Mouse (Mus musculus): ENCODE measurements around the gene Ltbp4. TPM values are rescaled to one million over a fixed set of nuclear protein-coding genes. Genes with fewer than 3 reads are reported as not detected.
A peak's percentile ranks its signal among the peaks of the same experiment; 100 is the strongest.

Gene Ltbp4
- total RNA-seq, 2 experiments from 2014 or later, result 77.8 to 94.6 TPM

- no peak for DNase-seq
Observed at GRCm38 (mm10) chr7:27300351-27300750, 37.1 kb downstream of the Ltbp4 start.

- DNase-seq, result no peak
Observed at GRCm38 (mm10) chr7:27298816-27299215, 38.7 kb downstream of the Ltbp4 start.

- DNase-seq, result no peak
Observed at GRCm38 (mm10) chr7:27298033-27298610, 39.4 kb downstream of the Ltbp4 start.

- DNase-seq, result no peak
Observed at GRCm38 (mm10) chr7:27296518-27296917, 41.0 kb downstream of the Ltbp4 start.

GRCm38 (mm10) chr7:27295956-27296355, 41.5 kb downstream of the Ltbp4 start:
- DNase-seq, result peak; percentile 54 to 56

- DNase-seq, result peak in 1 of 2 experiments; percentile 32
Observed at GRCm38 (mm10) chr7:27291795-27292466, 45.6 kb downstream of the Ltbp4 start.

- no peak for DNase-seq
Observed at GRCm38 (mm10) chr7:27290555-27290954, 46.9 kb downstream of the Ltbp4 start.

GRCm38 (mm10) chr7:27288732-27289131, 48.8 kb downstream of the Ltbp4 start:
- no peak for DNase-seq

GRCm38 (mm10) chr7:27285698-27286066, 51.8 kb downstream of the Ltbp4 start:
- DNase-seq, result peak; percentile 65 to 66

- peak; percentile 31 to 52 for DNase-seq
Observed at GRCm38 (mm10) chr7:27284865-27285697, 52.4 kb downstream of the Ltbp4 start.

- DNase-seq, result no peak
Observed at GRCm38 (mm10) chr7:27282225-27282624, 55.3 kb downstream of the Ltbp4 start.

GRCm38 (mm10) chr7:27281717-27282116, 55.8 kb downstream of the Ltbp4 start:
- DNase-seq, result no peak

- peak in 1 of 2 experiments; percentile 29 for DNase-seq
Observed at GRCm38 (mm10) chr7:27277191-27277590, 60.3 kb downstream of the Ltbp4 start.

- no peak for DNase-seq
Observed at GRCm38 (mm10) chr7:27276021-27276420, 61.5 kb downstream of the Ltbp4 start.

GRCm38 (mm10) chr7:27274916-27275315, 62.6 kb downstream of the Ltbp4 start:
- DNase-seq, result no peak

GRCm38 (mm10) chr7:27273739-27274351, 63.6 kb downstream of the Ltbp4 start:
- peak in 1 of 2 experiments; percentile 50 for DNase-seq

GRCm38 (mm10) chr7:27271423-27271822, 66.1 kb downstream of the Ltbp4 start:
- no peak for DNase-seq

GRCm38 (mm10) chr7:27266515-27267128, 70.9 kb downstream of the Ltbp4 start:
- DNase-seq, result no peak

GRCm38 (mm10) chr7:27264761-27265160, 72.7 kb downstream of the Ltbp4 start:
- DNase-seq, result no peak

- DNase-seq, result no peak
Observed at GRCm38 (mm10) chr7:27261888-27262287, 75.6 kb downstream of the Ltbp4 start.

- DNase-seq, result no peak
Observed at GRCm38 (mm10) chr7:27260856-27261255, 76.6 kb downstream of the Ltbp4 start.

- DNase-seq, result no peak
Observed at GRCm38 (mm10) chr7:27259771-27260170, 77.7 kb downstream of the Ltbp4 start.

Data from adrenal gland, postnatal 36 days (tissue).